Comparison of ENCODE assay signal across 8 mouse cellular contexts in the genomic region with DNA sequence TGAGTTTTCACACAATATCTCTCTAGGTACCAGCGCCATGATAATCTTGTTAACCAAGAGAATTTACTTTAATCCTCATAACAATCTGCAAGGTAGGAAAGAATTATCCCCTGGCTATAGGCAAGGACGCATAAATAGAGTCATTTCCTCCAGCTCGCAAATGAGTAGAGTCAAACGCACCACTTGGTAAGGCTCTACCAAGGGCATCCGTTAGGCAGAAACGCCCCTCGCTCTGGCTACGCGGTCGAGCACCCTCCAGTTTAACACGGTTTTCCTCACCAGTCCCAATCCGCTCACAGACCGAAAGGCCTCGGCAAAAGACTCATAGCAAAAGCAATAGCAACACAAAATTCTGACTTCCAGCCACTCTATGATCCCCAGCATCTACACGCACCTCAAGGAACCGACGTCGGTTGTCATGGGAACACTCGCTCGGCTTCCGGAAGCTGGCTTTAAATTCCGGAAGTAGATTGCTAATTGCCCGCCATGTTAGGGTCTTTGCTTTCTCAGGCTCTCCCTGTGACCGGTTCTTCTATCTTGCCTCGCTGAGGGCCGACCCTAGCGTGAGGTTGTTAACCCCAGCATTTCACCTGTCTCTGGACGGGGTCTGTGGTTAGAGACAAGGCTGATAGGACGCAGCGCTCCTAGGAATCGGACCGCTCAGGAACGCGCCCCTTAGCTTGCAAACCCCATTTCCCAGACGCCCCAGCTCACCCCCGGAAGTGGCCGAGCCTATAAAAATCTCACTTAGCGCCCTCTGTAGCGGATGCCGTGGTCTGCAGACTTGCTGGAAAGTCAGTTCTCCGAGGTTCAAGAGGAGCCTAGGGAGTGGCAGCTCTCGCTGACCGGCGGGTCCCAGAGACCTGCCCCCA. TPM values are rescaled to one million over a fixed set of nuclear protein-coding genes. Genes with fewer than 3 reads are reported as not detected.
DNase-seq lines count a peak whose midpoint lies in the region; ATAC-seq and TF ChIP-seq lines count a peak whose summit lies in the region.

A gene (plus strand): TSS at position 483 of the 872 bp plus-strand sequence.
A gene (minus strand): TSS at position 673 of the 872 bp plus-strand sequence.

- H3K4me3 ChIP-seq in hindbrain, embryonic 10.5 days: peak within 1 kb of the TSS; percentile 76
- peak within 1 kb of the TSS; percentile 50 for H3K4me3 ChIP-seq in lung, postnatal 0 days (ENCODE audit: low read depth, low read length)

- peaks cover 32% of the 10 kb centered on the region for H3K36me3 ChIP-seq in hindbrain, embryonic 10.5 days
- peaks cover 10% of the 10 kb centered on the region for H3K36me3 ChIP-seq in lung, postnatal 0 days (ENCODE audit: insufficient read depth, low read length)

- peak; percentile 88 for DNase-seq in MN1 (ENCODE audit: low spot score)
- peak; percentile 92 for DNase-seq in cerebellum, adult 9-10 months
- peak; percentile 94 for DNase-seq in hindbrain, embryonic 10.5 days (ENCODE audit: low spot score)
- peak; percentile 94 for DNase-seq in layer of hippocampus, adult 9-11 months
- DNase-seq in lung, postnatal 0 days (ENCODE audit: low spot score): peak; percentile 98
- peak; percentile 82 for DNase-seq in ovary, postnatal 14 days (ENCODE audit: low spot score)
- peak; percentile 94 for DNase-seq in thymus, postnatal 14 days

- no peaks in the 10 kb centered on the region for H3K9me3 ChIP-seq in hindbrain, embryonic 10.5 days
- H3K9me3 ChIP-seq in lung, postnatal 0 days (ENCODE audit: low read length): no peaks in the 10 kb centered on the region

- H3K4me1 ChIP-seq in hindbrain, embryonic 10.5 days (replicated peaks): peaks cover 26% of the 10 kb centered on the region
- H3K4me1 ChIP-seq in lung, postnatal 0 days (ENCODE audit: insufficient read depth, low read depth, low read length): 0 out of 2 replicates have a peak, but pooled peaks cover 2% of the 10 kb centered on the region

- ATAC-seq in frontal cortex, adult (ENCODE audit: low TSS enrichment): peak; percentile 97
- ATAC-seq in lung, postnatal 0 days: peak; percentile 97

- peak; percentile 47 for TF ChIP-seq EP300 in lung, postnatal 0 days (IDR thresholded peaks at IDR 0.05)

- peak within 1 kb of the TSS; percentile 73 for H3K4me2 ChIP-seq in lung, postnatal 0 days (replicated peaks; ENCODE audit: low read depth, low read length)

- H3K27ac ChIP-seq in hindbrain, embryonic 10.5 days: peak within 1 kb of the TSS; percentile 96
- H3K27ac ChIP-seq in lung, postnatal 0 days (ENCODE audit: low read length): peak within 1 kb of the TSS; percentile 89

- H3K9ac ChIP-seq in lung, postnatal 0 days (replicated peaks; ENCODE audit: low read depth): peak within 1 kb of the TSS; percentile 65

- under 1% methylated on average over 44 of the region's 44 CpGs for WGBS in hindbrain, embryonic 10.5 days
- WGBS in lung, postnatal 0 days: under 1% methylated on average over 44 of the region's 44 CpGs

- peak; percentile 75 for TF ChIP-seq CTCF in lung, postnatal 0 days (IDR thresholded peaks at IDR 0.05)

- no peaks in the 10 kb centered on the region for H3K27me3 ChIP-seq in hindbrain, embryonic 10.5 days (ENCODE audit: insufficient read depth, poor library complexity, severe bottlenecking)
- H3K27me3 ChIP-seq in lung, postnatal 0 days (replicated peaks; ENCODE audit: insufficient read depth, low read length): no peaks in the 10 kb centered on the region

RNA-seq across cellular contexts. Expression of the first gene that starts in this region (rescaled TPM):
- polyA plus RNA-seq in hindbrain, embryonic 10.5 days (2016; fragmentation: Nextera tagmentation; extraction: Ambion mirVana): 14.2 and 17.0 TPM in 2 replicates
- polyA plus RNA-seq in lung, postnatal 0 days (2015; fragmentation: Nextera tagmentation; extraction: Ambion mirVana): 42.3 and 48.1 TPM in 2 replicates

RNA-seq across cellular contexts. Expression of the second gene that starts in this region (rescaled TPM):
- 62.4 and 66.3 TPM in 2 replicates for polyA plus RNA-seq in hindbrain, embryonic 10.5 days (2016; fragmentation: Nextera tagmentation; extraction: Ambion mirVana)
- 19.4 and 21.6 TPM in 2 replicates for polyA plus RNA-seq in lung, postnatal 0 days (2015; fragmentation: Nextera tagmentation; extraction: Ambion mirVana)

Comparison
In these comparisons a context has a peak if more than half of its experiments do, and no peak if none do; other contexts are left out.
1. Peak in every context shown above with its lines: DNase-seq, ATAC-seq, H3K4me3 ChIP-seq and H3K27ac ChIP-seq.